Mouse (Mus musculus): ENCODE data around the gene Olfr1047. TPM values are rescaled to one million over a fixed set of nuclear protein-coding genes. Genes with fewer than 3 reads are reported as not detected.
"Not testable (repeated sequence)": the region's sequence is repeated elsewhere in the genome, so short reads cannot be mapped to it uniquely, and the experiment has no call there.

Gene Olfr1047
- total RNA-seq (2021) (not detected), polyA plus RNA-seq (2012; rRNA removed) (not detected in 2 replicates)
- long read RNA-seq, result 0 reads

- no peak for DNase-seq
Measured at GRCm38 (mm10) chr2:86231301-86231700, at the start of gene Olfr1047. TSS of gene Olfr1047 (minus strand) at chr2:86231401.

GRCm38 (mm10) chr2:86278988-86279387 lies 47.8 kb upstream of the Olfr1047 start, which contains the start of gene Olfr1051:
TSS of gene Olfr1051 (minus strand) at chr2:86279088.
- not testable (repeated sequence) for DNase-seq

GRCm38 (mm10) chr2:86258228-86258627 lies 27.0 kb upstream of the Olfr1047 start, which contains the start of gene Olfr1049:
TSS of gene Olfr1049 (minus strand) at chr2:86258328.
- not testable (repeated sequence) for DNase-seq

- DNase-seq, result no peak
Measured at GRCm38 (mm10) chr2:86240189-86240588, 9.0 kb upstream of the Olfr1047 start, which contains the start of gene Olfr1048. TSS of gene Olfr1048 (minus strand) at chr2:86240289.

GRCm38 (mm10) chr2:86219214-86219613 lies 12.0 kb downstream of the Olfr1047 start, which contains the start of gene Olfr1046:
TSS of gene Olfr1046 (minus strand) at chr2:86219314.
- DNase-seq, result no peak

GRCm38 (mm10) chr2:86202909-86203308 lies 28.3 kb downstream of the Olfr1047 start, which contains the start of gene Olfr1045:
TSS of gene Olfr1045 (minus strand) at chr2:86203009.
- DNase-seq, result no peak

GRCm38 (mm10) chr2:86195863-86196262 lies 35.3 kb downstream of the Olfr1047 start:
- no peak for DNase-seq

- no peak for DNase-seq
Measured at GRCm38 (mm10) chr2:86185583-86185982, 45.6 kb downstream of the Olfr1047 start, which contains the start of gene Olfr52. TSS of gene Olfr52 (minus strand) at chr2:86185683.

- DNase-seq, result no peak
Measured at GRCm38 (mm10) chr2:86179950-86180349, 51.3 kb downstream of the Olfr1047 start.

GRCm38 (mm10) chr2:86177720-86178119 lies 53.5 kb downstream of the Olfr1047 start, which contains the start of gene Olfr1044:
TSS of gene Olfr1044 (minus strand) at chr2:86177820.
- no peak for DNase-seq

Other genes with a start within 250 kb of the Olfr1047 start
- gene Olfr1031, start 241.1 kb downstream of the Olfr1047 start, total RNA-seq (2021), result not detected
- not detected in 2 replicates for gene Olfr1031, start 241.1 kb downstream of the Olfr1047 start, polyA plus RNA-seq (2012; rRNA removed)
- not detected for gene Olfr1032, start 225.9 kb downstream of the Olfr1047 start, total RNA-seq (2021)
- not detected in 2 replicates for gene Olfr1032, start 225.9 kb downstream of the Olfr1047 start, polyA plus RNA-seq (2012; rRNA removed)
- gene Olfr1033, start 210.8 kb downstream of the Olfr1047 start, total RNA-seq (2021), result 1 to 10 TPM; 3.4 to 4.4 TPM
- gene Olfr1033, start 210.8 kb downstream of the Olfr1047 start, polyA plus RNA-seq (2012; rRNA removed), result 0.19 and 0.42 TPM in 2 replicates
- under 1 TPM; 0.10 to 0.52 TPM for gene Olfr1034, start 185.5 kb downstream of the Olfr1047 start, total RNA-seq (2021)
- 0.07 TPM in 2 replicates for gene Olfr1034, start 185.5 kb downstream of the Olfr1047 start, polyA plus RNA-seq (2012; rRNA removed)
- gene Olfr1036, start 157.4 kb downstream of the Olfr1047 start, total RNA-seq (2021), result not detected
- gene Olfr1036, start 157.4 kb downstream of the Olfr1047 start, polyA plus RNA-seq (2012; rRNA removed), result not detected in 2 replicates
- not detected for gene Olfr1037, start 144.0 kb downstream of the Olfr1047 start, total RNA-seq (2021)
- gene Olfr1037, start 144.0 kb downstream of the Olfr1047 start, polyA plus RNA-seq (2012; rRNA removed), result not detected in 2 replicates
- not detected for gene Olfr1039, start 95.5 kb downstream of the Olfr1047 start, total RNA-seq (2021)
- not detected in 2 replicates for gene Olfr1039, start 95.5 kb downstream of the Olfr1047 start, polyA plus RNA-seq (2012; rRNA removed)
- not detected for gene Olfr1040, start 84.7 kb downstream of the Olfr1047 start, total RNA-seq (2021)
- not detected in 2 replicates for gene Olfr1040, start 84.7 kb downstream of the Olfr1047 start, polyA plus RNA-seq (2012; rRNA removed)
- gene Olfr1042, start 69.6 kb downstream of the Olfr1047 start, total RNA-seq (2021), result not detected
- gene Olfr1042, start 69.6 kb downstream of the Olfr1047 start, polyA plus RNA-seq (2012; rRNA removed), result not detected in 2 replicates
- not detected for gene Olfr1043, start 63.9 kb downstream of the Olfr1047 start, total RNA-seq (2021)
- not detected in 2 replicates for gene Olfr1043, start 63.9 kb downstream of the Olfr1047 start, polyA plus RNA-seq (2012; rRNA removed)
- not detected for gene Olfr1044, start 53.6 kb downstream of the Olfr1047 start, total RNA-seq (2021)
- not detected in 2 replicates for gene Olfr1044, start 53.6 kb downstream of the Olfr1047 start, polyA plus RNA-seq (2012; rRNA removed)
- gene Olfr52, start 45.7 kb downstream of the Olfr1047 start, total RNA-seq (2021), result not detected
- gene Olfr52, start 45.7 kb downstream of the Olfr1047 start, polyA plus RNA-seq (2012; rRNA removed), result not detected in 2 replicates
- not detected for gene Olfr1045, start 28.4 kb downstream of the Olfr1047 start, total RNA-seq (2021)
- gene Olfr1045, start 28.4 kb downstream of the Olfr1047 start, polyA plus RNA-seq (2012; rRNA removed), result not detected in 2 replicates
- gene Olfr1046, start 12.1 kb downstream of the Olfr1047 start, total RNA-seq (2021), result not detected
- gene Olfr1046, start 12.1 kb downstream of the Olfr1047 start, polyA plus RNA-seq (2012; rRNA removed), result not detected in 2 replicates
- gene Olfr1048, start 8.9 kb upstream of the Olfr1047 start, total RNA-seq (2021), result not detected
- not detected in 2 replicates for gene Olfr1048, start 8.9 kb upstream of the Olfr1047 start, polyA plus RNA-seq (2012; rRNA removed)
- not detected for gene Olfr1049, start 26.9 kb upstream of the Olfr1047 start, total RNA-seq (2021)
- gene Olfr1049, start 26.9 kb upstream of the Olfr1047 start, polyA plus RNA-seq (2012; rRNA removed), result not detected in 2 replicates
- not detected for gene Olfr1051, start 47.7 kb upstream of the Olfr1047 start, total RNA-seq (2021)
- gene Olfr1051, start 47.7 kb upstream of the Olfr1047 start, polyA plus RNA-seq (2012; rRNA removed), result not detected in 2 replicates
- not detected for gene Olfr1052, start 61.1 kb upstream of the Olfr1047 start, total RNA-seq (2021)
- gene Olfr1052, start 61.1 kb upstream of the Olfr1047 start, polyA plus RNA-seq (2012; rRNA removed), result not detected in 2 replicates
- not detected for gene Olfr1053, start 83.9 kb upstream of the Olfr1047 start, total RNA-seq (2021)
- gene Olfr1053, start 83.9 kb upstream of the Olfr1047 start, polyA plus RNA-seq (2012; rRNA removed), result not detected in 2 replicates
- not detected for gene Olfr1054, start 104.0 kb upstream of the Olfr1047 start, total RNA-seq (2021)
- gene Olfr1054, start 104.0 kb upstream of the Olfr1047 start, polyA plus RNA-seq (2012; rRNA removed), result not detected in 2 replicates
- not detected for gene Olfr1055, start 118.9 kb upstream of the Olfr1047 start, total RNA-seq (2021)
- gene Olfr1055, start 118.9 kb upstream of the Olfr1047 start, polyA plus RNA-seq (2012; rRNA removed), result not detected in 2 replicates
- gene Olfr1056, start 131.1 kb upstream of the Olfr1047 start, total RNA-seq (2021), result not detected
- not detected in 2 replicates for gene Olfr1056, start 131.1 kb upstream of the Olfr1047 start, polyA plus RNA-seq (2012; rRNA removed)
- not detected for gene Olfr1057, start 147.0 kb upstream of the Olfr1047 start, total RNA-seq (2021)
- not detected in 2 replicates for gene Olfr1057, start 147.0 kb upstream of the Olfr1047 start, polyA plus RNA-seq (2012; rRNA removed)
- gene Olfr1058, start 157.2 kb upstream of the Olfr1047 start, total RNA-seq (2021), result not detected
- not detected in 2 replicates for gene Olfr1058, start 157.2 kb upstream of the Olfr1047 start, polyA plus RNA-seq (2012; rRNA removed)
- not detected for gene Olfr1061, start 182.6 kb upstream of the Olfr1047 start, total RNA-seq (2021)
- not detected in 2 replicates for gene Olfr1061, start 182.6 kb upstream of the Olfr1047 start, polyA plus RNA-seq (2012; rRNA removed)
- gene Olfr1062, start 195.3 kb upstream of the Olfr1047 start, total RNA-seq (2021), result not detected
- gene Olfr1062, start 195.3 kb upstream of the Olfr1047 start, polyA plus RNA-seq (2012; rRNA removed), result not detected in 2 replicates
- gene Olfr1065, start 219.2 kb upstream of the Olfr1047 start, total RNA-seq (2021), result not detected
- not detected in 2 replicates for gene Olfr1065, start 219.2 kb upstream of the Olfr1047 start, polyA plus RNA-seq (2012; rRNA removed)
- not detected for gene Olfr1066, start 224.9 kb upstream of the Olfr1047 start, total RNA-seq (2021)
- not detected in 2 replicates for gene Olfr1066, start 224.9 kb upstream of the Olfr1047 start, polyA plus RNA-seq (2012; rRNA removed)

Measured in adrenal gland, adult 2 months (tissue).